Mouse (Mus musculus) embryonic facial prominence, embryonic 11.5 days (tissue): ENCODE measurements at regions not wholly inside any gene's neighbourhood (a gene's known extent, or its start where the extent isn't known, plus 50 kb on each side); places are given as distances from the start of the nearest gene placed in this dataset.

Experiments used
- ATAC-seq: fragments of 200-750 bp; cut with Nextera tagmentation; replicated peaks from 2 replicates; pipeline ENCODE4 v1.8.0; 2017; ENCODE audit warnings: low read depth; ENCODE audit not compliant: insufficient number of reproducible peaks, low FRiP score, low TSS enrichment
- DNase-seq: peaks from one replicate; pipeline ENCODE4 v3.0.0-alpha.2; 2015; ENCODE audit warnings: low spot score
- H3K27ac ChIP-seq: fragments of 300-500 bp; sonication (generic); replicated peaks from 2 replicates; pipeline ENCODE4 v1.5.1; 2014; ENCODE audit warnings: mild to moderate bottlenecking, low read depth, low read length, control low read depth
- H3K27me3 ChIP-seq: fragments of 300-500 bp; sonication (generic); 2 replicates; pipeline ENCODE4 v1.6.1; 2014; ENCODE audit warnings: mild to moderate bottlenecking, low read length, moderate library complexity, mixed read lengths; ENCODE audit not compliant: control insufficient read depth, insufficient read depth
- H3K36me3 ChIP-seq: fragments of 300-500 bp; sonication (generic); replicated peaks from 2 replicates; pipeline ENCODE4 v1.6.1; 2014; ENCODE audit warnings: low read depth, mild to moderate bottlenecking, low read length, moderate library complexity, mixed read lengths; ENCODE audit not compliant: control insufficient read depth, insufficient read depth
- H3K4me1 ChIP-seq: fragments of 300-500 bp; sonication (generic); 2 replicates; pipeline ENCODE4 v1.6.1; 2014; ENCODE audit warnings: low read length, mixed read lengths; ENCODE audit not compliant: control insufficient read depth, insufficient read depth
- H3K4me2 ChIP-seq: fragments of 300-500 bp; sonication (generic); 2 replicates; pipeline ENCODE4 v1.6.1; 2014; ENCODE audit warnings: low read depth, mild to moderate bottlenecking, control low read depth, low read length, moderate library complexity
- H3K4me3 ChIP-seq: fragments of 300-500 bp; sonication (generic); 2 replicates; pipeline ENCODE4 v1.5.1; 2014; ENCODE audit warnings: low read depth, low read length, control low read depth
- H3K9ac ChIP-seq: fragments of 300-500 bp; sonication (generic); replicated peaks from 2 replicates; pipeline ENCODE4 v1.6.1; 2014; ENCODE audit warnings: mild to moderate bottlenecking, control low read depth, low read length
- H3K9me3 ChIP-seq: fragments of 300-500 bp; sonication (generic); replicated peaks from 2 replicates; pipeline ENCODE4 v1.6.1; 2016; ENCODE audit warnings: mild to moderate bottlenecking, low read length, inconsistent platforms, mixed read lengths; ENCODE audit not compliant: control insufficient read depth
- WGBS: fragments of 180-500 bp; shearing (Covaris S2); extraction: QIAGEN DNeasy Blood & Tissue Kit; methylation state at CpG from one replicate; pipeline ENCODE4 v1.1.7; 2014; 5-methylcytosine and 5-hydroxymethylcytosine counted together

GRCm38 (mm10) chr9:87409736-87410135 lies 154.4 kb upstream of the Cep162 start:
- Histone ChIP-seq H3K36me3 (no peaks in the 10 kb centered on the region), H3K9me3 (no peaks in the 10 kb centered on the region), H3K27me3 (no peaks in the 10 kb centered on the region), H3K9ac (no peak overlapping the region), H3K4me2 (no peak overlapping the region), H3K4me1 (no peaks in the 10 kb centered on the region), H3K4me3 (no peak overlapping the region), H3K27ac (no peak overlapping the region)
- DNase-seq (no peak), ATAC-seq (no peak)
- 88% methylated on average over 3 of the region's 3 CpGs for WGBS

- WGBS: 90% methylated on average over 8 of the region's 8 CpGs
- ATAC-seq: no peak
These were observed 153.5 kb upstream of the Cep162 start for GRCm38 (mm10) chr9:87408805-87409204.

GRCm38 (mm10) chr9:87406476-87406875 lies 151.1 kb upstream of the Cep162 start:
- Histone ChIP-seq H3K27ac (no peak overlapping the region), H3K27me3 (no peaks in the 10 kb centered on the region), H3K4me3 (no peak overlapping the region), H3K36me3 (no peaks in the 10 kb centered on the region), H3K9ac (no peak overlapping the region), H3K4me2 (no peak overlapping the region), H3K9me3 (no peaks in the 10 kb centered on the region), H3K4me1 (no peaks in the 10 kb centered on the region)
- ATAC-seq (no peak), DNase-seq (no peak)
- WGBS: 67% methylated on average over 12 of the region's 12 CpGs

More at GRCm38 (mm10) chr9:87408805-87409204, 153.5 kb upstream of the Cep162 start:
- H3K4me3 ChIP-seq: no peak overlapping the region
- DNase-seq: no peak
- no peaks in the 10 kb centered on the region for H3K27me3 ChIP-seq
- no peak overlapping the region for H3K27ac ChIP-seq
- H3K4me1 ChIP-seq: no peaks in the 10 kb centered on the region
- no peak overlapping the region for H3K4me2 ChIP-seq
- no peak overlapping the region for H3K9ac ChIP-seq
- no peaks in the 10 kb centered on the region for H3K9me3 ChIP-seq
- no peaks in the 10 kb centered on the region for H3K36me3 ChIP-seq

- no peak for DNase-seq
- Histone ChIP-seq H3K4me2 (no peak overlapping the region), H3K27me3 (no peaks in the 10 kb centered on the region), H3K36me3 (no peaks in the 10 kb centered on the region), H3K9ac (no peak overlapping the region), H3K9me3 (no peaks in the 10 kb centered on the region), H3K4me3 (no peak overlapping the region), H3K27ac (no peak overlapping the region), H3K4me1 (no peaks in the 10 kb centered on the region)
- WGBS: 90% methylated on average over 7 of the region's 7 CpGs
- no peak for ATAC-seq
These were observed 149.9 kb upstream of the Cep162 start for GRCm38 (mm10) chr9:87405115-87405720.

GRCm38 (mm10) chr9:87402010-87402409 lies 146.7 kb upstream of the Cep162 start:
- DNase-seq: no peak
- no peaks in the 10 kb centered on the region for H3K36me3 ChIP-seq
- no peaks in the 10 kb centered on the region for H3K4me1 ChIP-seq
- no peak overlapping the region for H3K4me2 ChIP-seq
- no peak overlapping the region for H3K27ac ChIP-seq
- H3K9me3 ChIP-seq: no peaks in the 10 kb centered on the region
- no peak for ATAC-seq
- H3K9ac ChIP-seq: no peak overlapping the region
- WGBS: 86% methylated on average over 3 of the region's 3 CpGs
- H3K4me3 ChIP-seq: no peak overlapping the region
- no peaks in the 10 kb centered on the region for H3K27me3 ChIP-seq

GRCm38 (mm10) chr9:87387516-87387915 lies 132.2 kb upstream of the Cep162 start:
- Histone ChIP-seq H3K9ac (no peak overlapping the region), H3K27me3 (no peaks in the 10 kb centered on the region), H3K4me1 (no peaks in the 10 kb centered on the region), H3K4me3 (no peak overlapping the region), H3K36me3 (no peaks in the 10 kb centered on the region), H3K9me3 (no peaks in the 10 kb centered on the region), H3K4me2 (no peak overlapping the region), H3K27ac (no peak overlapping the region)
- ATAC-seq: 0 out of 2 replicates have a peak, but pooled peaks have one; percentile 39
- DNase-seq: peak; percentile 78
- WGBS: 29% methylated on average over 5 of the region's 5 CpGs

- DNase-seq: no peak
These were observed 128.2 kb upstream of the Cep162 start for GRCm38 (mm10) chr9:87383513-87383912.

GRCm38 (mm10) chr9:87377921-87378320 lies 122.6 kb upstream of the Cep162 start:
- ATAC-seq: no peak
- Histone ChIP-seq H3K36me3 (no peaks in the 10 kb centered on the region), H3K4me3 (no peak overlapping the region), H3K27me3 (no peaks in the 10 kb centered on the region), H3K4me2 (no peak overlapping the region), H3K27ac (no peak overlapping the region), H3K9me3 (no peaks in the 10 kb centered on the region), H3K4me1 (no peaks in the 10 kb centered on the region), H3K9ac (no peak overlapping the region)
- DNase-seq: no peak
- WGBS: 62% methylated on average over 7 of the region's 7 CpGs

More at GRCm38 (mm10) chr9:87383513-87383912, 128.2 kb upstream of the Cep162 start:
- no peak overlapping the region for H3K4me2 ChIP-seq
- H3K4me1 ChIP-seq: no peaks in the 10 kb centered on the region
- WGBS: 88% methylated on average over 3 of the region's 3 CpGs
- H3K9ac ChIP-seq: no peak overlapping the region
- no peak overlapping the region for H3K27ac ChIP-seq
- H3K36me3 ChIP-seq: no peaks in the 10 kb centered on the region
- no peak overlapping the region for H3K4me3 ChIP-seq
- H3K9me3 ChIP-seq: no peaks in the 10 kb centered on the region
- no peaks in the 10 kb centered on the region for H3K27me3 ChIP-seq
- ATAC-seq: no peak
